Mouse (Mus musculus) lung, postnatal 0 days (tissue): ENCODE results near the gene Olfr91. TPM values are rescaled to one million over a fixed set of nuclear protein-coding genes. Genes with fewer than 3 reads are reported as not detected.

Experiments used
- ATAC-seq: fragments of 200-750 bp; cut with Nextera tagmentation; 2 replicates; pipeline ENCODE4 v1.8.0; 2017; ENCODE audit warnings: moderate library complexity
- DNase-seq: peaks from one replicate; pipeline ENCODE4 v3.0.0-alpha.2; 2016; ENCODE audit warnings: low spot score
- H3K27ac ChIP-seq: fragments of 300-500 bp; sonication (generic); 2 replicates; pipeline ENCODE4 v1.5.1; 2014; ENCODE audit warnings: antibody characterized with exemption, mild to moderate bottlenecking, low read length, mixed read lengths
- H3K27me3 ChIP-seq: fragments of 300-500 bp; sonication (generic); replicated peaks from 2 replicates; pipeline ENCODE4 v1.6.1; 2014; ENCODE audit warnings: low read length, mixed read lengths; ENCODE audit not compliant: insufficient read depth
- H3K36me3 ChIP-seq: fragments of 300-500 bp; sonication (generic); 2 replicates; pipeline ENCODE4 v1.6.1; 2014; ENCODE audit warnings: low read length, mixed read lengths; ENCODE audit not compliant: insufficient read depth
- H3K4me1 ChIP-seq: fragments of 300-500 bp; sonication (generic); 2 replicates; pipeline ENCODE4 v1.6.1; 2014; ENCODE audit warnings: antibody characterized with exemption, low read depth, low read length, mixed read lengths; ENCODE audit not compliant: insufficient read depth
- H3K4me2 ChIP-seq: fragments of 300-500 bp; sonication (generic); replicated peaks from 2 replicates; pipeline ENCODE4 v1.6.1; 2014; ENCODE audit warnings: low read depth, mild to moderate bottlenecking, low read length, moderate library complexity, mixed read lengths
- H3K4me3 ChIP-seq: fragments of 300-500 bp; sonication (generic); 2 replicates; pipeline ENCODE4 v1.5.1; 2014; ENCODE audit warnings: low read depth, low read length
- H3K9ac ChIP-seq: fragments of 300-500 bp; sonication (generic); replicated peaks from 2 replicates; pipeline ENCODE4 v1.6.1; 2014; ENCODE audit warnings: low read depth, mild to moderate bottlenecking
- H3K9me3 ChIP-seq: fragments of 300-500 bp; sonication (generic); 2 replicates; pipeline ENCODE4 v1.6.1; 2016; ENCODE audit warnings: low read length, mixed read lengths
- CTCF ChIP-seq: IDR thresholded peaks from 2 replicates; pipeline ENCODE4 v1.5.1; 2016; ENCODE audit warnings: antibody characterized with exemption, mild to moderate bottlenecking
- EP300 ChIP-seq: IDR thresholded peaks from 2 replicates; pipeline ENCODE4 v1.6.1; 2016; ENCODE audit warnings: antibody characterized with exemption, mild to moderate bottlenecking, control low read depth
- WGBS: fragments of 180-500 bp; shearing (Covaris S2); extraction: QIAGEN DNeasy Blood & Tissue Kit; methylation state at CpG from one replicate; pipeline ENCODE4 v1.1.7; 2014; 5-methylcytosine and 5-hydroxymethylcytosine counted together
- polyA plus RNA-seq: library from polyadenylated mRNA; unstranded; fragments of >200 nt; fragmentation: Nextera tagmentation; extraction: Ambion mirVana; gene quantifications from 2 replicates; pipeline ENCODE4 v1.2.1, GENCODE M21; 2015

The Olfr91 gene
- polyA plus RNA-seq, 1 experiment from 2014 or later, result not detected

DNA sequence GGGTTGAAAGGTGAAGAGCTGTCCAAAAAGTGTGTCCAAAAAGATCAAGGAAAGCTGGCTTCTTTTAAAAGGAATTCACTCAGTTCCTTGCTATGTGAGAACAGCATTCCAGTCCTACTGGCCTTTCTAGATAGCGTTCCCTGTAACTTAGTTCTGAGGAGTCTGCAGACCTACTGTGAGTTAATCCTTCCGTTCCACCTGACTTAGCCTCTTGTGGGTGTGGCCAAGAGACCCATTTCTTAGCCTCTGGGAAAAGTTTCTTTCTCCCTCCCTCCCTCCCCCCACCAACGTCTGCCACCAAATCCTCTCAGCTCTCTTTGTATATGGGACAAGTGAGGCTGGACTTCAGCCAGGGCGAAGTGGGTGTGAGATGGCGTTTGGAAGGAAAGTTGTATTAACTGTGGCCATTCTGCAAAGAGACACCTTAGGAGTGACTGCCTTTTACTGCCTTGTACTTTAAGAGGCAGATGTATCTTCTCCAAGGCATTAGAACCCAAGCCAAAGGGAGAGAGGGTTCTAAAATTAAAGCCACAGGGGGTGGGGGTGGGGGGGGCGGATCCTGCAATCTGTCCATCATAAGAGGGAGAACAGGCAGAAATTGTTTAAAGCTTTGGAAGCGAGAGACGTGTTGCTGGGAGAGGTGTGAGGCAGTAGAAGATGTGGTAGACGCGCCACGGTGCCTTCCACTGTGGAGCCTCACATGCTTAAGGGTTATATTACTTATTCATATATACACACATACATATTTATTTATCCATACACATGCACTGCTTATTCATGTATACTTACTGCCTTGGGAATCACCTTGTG lies 34.2 kb downstream of the Olfr91 start:
- Histone ChIP-seq H3K27ac (no peak overlapping the region), H3K9ac (no peak overlapping the region), H3K4me2 (no peak overlapping the region), H3K4me1 (no peaks in the 10 kb centered on the region), H3K27me3 (no peaks in the 10 kb centered on the region), H3K36me3 (peaks cover 26% of the 10 kb centered on the region; the same call in 1 of the 2 replicates), H3K9me3 (no peaks in the 10 kb centered on the region), H3K4me3 (no peak overlapping the region)
- no peak for DNase-seq
- 68% methylated on average over 11 of the region's 11 CpGs for WGBS
- no peak for TF ChIP-seq EP300
- no peak for TF ChIP-seq CTCF
- ATAC-seq, result no peak

GRCm38 (mm10) chr17:37063063-37063462 lies 35.0 kb downstream of the Olfr91 start:
- no peak overlapping the region for H3K27ac ChIP-seq
- no peak overlapping the region for H3K4me2 ChIP-seq
- 79% methylated on average over 10 of the region's 10 CpGs for WGBS
- no peak overlapping the region for H3K4me3 ChIP-seq
- peaks cover 22% of the 10 kb centered on the region; the same call in 1 of the 2 replicates for H3K36me3 ChIP-seq
- DNase-seq, result no peak
- no peaks in the 10 kb centered on the region for H3K9me3 ChIP-seq
- no peak for ATAC-seq
- H3K9ac ChIP-seq, result no peak overlapping the region
- TF ChIP-seq CTCF (no peak), EP300 (no peak)
- H3K27me3 ChIP-seq, result no peaks in the 10 kb centered on the region
- no peaks in the 10 kb centered on the region for H3K4me1 ChIP-seq

- ATAC-seq, result no peak
- Histone ChIP-seq H3K4me1 (no peaks in the 10 kb centered on the region), H3K36me3 (peaks cover 26% of the 10 kb centered on the region; the same call in 1 of the 2 replicates), H3K9me3 (no peaks in the 10 kb centered on the region), H3K9ac (no peak overlapping the region), H3K4me2 (no peak overlapping the region), H3K4me3 (no peak overlapping the region), H3K27me3 (no peaks in the 10 kb centered on the region), H3K27ac (no peak overlapping the region)
- DNase-seq, result no peak
- WGBS, result 90% methylated on average over 10 of the region's 10 CpGs
- no peak for TF ChIP-seq EP300
- no peak for TF ChIP-seq CTCF
These were observed 35.9 kb downstream of the Olfr91 start for GRCm38 (mm10) chr17:37062101-37062641.

GRCm38 (mm10) chr17:37061435-37061834 lies 36.6 kb downstream of the Olfr91 start:
- Histone ChIP-seq H3K27ac (no peak overlapping the region), H3K9ac (no peak overlapping the region), H3K4me2 (no peak overlapping the region), H3K27me3 (no peaks in the 10 kb centered on the region), H3K4me3 (no peak overlapping the region), H3K9me3 (no peaks in the 10 kb centered on the region), H3K36me3 (peaks cover 33% of the 10 kb centered on the region; the same call in 1 of the 2 replicates), H3K4me1 (no peaks in the 10 kb centered on the region)
- ATAC-seq (no peak), DNase-seq (no peak)
- whole genome bisulfite sequencing, result 86% methylated on average over 3 of the region's 3 CpGs
- no peak for TF ChIP-seq EP300
- TF ChIP-seq CTCF, result no peak

DNA sequence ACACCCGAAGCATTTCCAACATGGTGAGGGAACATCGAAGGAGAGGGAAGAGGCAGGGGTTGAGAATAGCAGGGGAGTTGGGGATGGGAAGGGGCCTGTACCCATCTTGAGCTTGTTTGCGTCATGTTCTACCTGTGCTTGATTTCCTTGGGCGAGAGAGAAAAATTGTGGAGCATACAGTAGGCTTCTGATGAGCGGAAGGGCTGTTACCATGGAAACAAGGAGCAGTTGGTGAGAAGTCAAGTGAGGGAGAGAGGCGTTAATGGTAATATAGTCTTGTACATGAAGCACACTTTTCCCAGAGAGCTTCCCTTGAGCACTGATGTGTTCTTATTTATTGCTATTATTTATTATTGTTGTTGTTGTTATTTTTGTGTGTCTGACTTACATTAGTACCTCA lies 41.1 kb downstream of the Olfr91 start:
- Histone ChIP-seq H3K36me3 (peaks cover 34% of the 10 kb centered on the region; the same call in 1 of the 2 replicates), H3K4me2 (no peak overlapping the region), H3K9me3 (no peaks in the 10 kb centered on the region), H3K9ac (no peak overlapping the region), H3K27me3 (no peaks in the 10 kb centered on the region), H3K4me1 (no peaks in the 10 kb centered on the region), H3K27ac (no peak overlapping the region), H3K4me3 (no peak overlapping the region)
- ATAC-seq (no peak), DNase-seq (no peak)
- TF ChIP-seq EP300 (no peak), CTCF (no peak)
- 71% methylated on average over 6 of the region's 6 CpGs for WGBS

DNA sequence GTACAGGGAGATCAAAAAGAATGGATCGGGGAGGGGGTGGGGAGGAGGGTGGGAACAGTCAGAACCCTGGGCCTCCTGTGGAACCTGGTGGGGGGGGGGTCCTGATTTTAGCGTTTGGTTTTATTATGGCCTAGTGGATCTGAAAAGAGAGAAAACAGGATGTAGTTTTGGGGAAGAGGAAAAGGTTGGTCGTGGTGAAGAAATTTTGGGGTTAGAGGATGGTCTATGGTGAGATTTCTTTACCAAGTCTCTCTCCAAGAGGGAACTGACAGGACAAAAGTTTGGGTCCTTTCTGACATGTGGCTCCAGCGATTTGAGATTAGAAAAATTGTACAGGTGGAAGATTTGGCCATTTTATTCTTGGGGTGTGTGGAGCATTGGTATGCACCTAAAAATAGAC lies 46.3 kb downstream of the Olfr91 start:
- Histone ChIP-seq H3K4me3 (no peak overlapping the region), H3K9ac (no peak overlapping the region), H3K27ac (no peak overlapping the region), H3K4me2 (no peak overlapping the region), H3K27me3 (no peaks in the 10 kb centered on the region), H3K9me3 (no peaks in the 10 kb centered on the region), H3K4me1 (peaks cover 8% of the 10 kb centered on the region), H3K36me3 (peaks cover 22% of the 10 kb centered on the region; the same call in 1 of the 2 replicates)
- TF ChIP-seq EP300 (no peak), CTCF (no peak)
- no peak for DNase-seq
- 62% methylated on average over 4 of the region's 4 CpGs for WGBS
- ATAC-seq, result no peak
